In the genomic region with DNA sequence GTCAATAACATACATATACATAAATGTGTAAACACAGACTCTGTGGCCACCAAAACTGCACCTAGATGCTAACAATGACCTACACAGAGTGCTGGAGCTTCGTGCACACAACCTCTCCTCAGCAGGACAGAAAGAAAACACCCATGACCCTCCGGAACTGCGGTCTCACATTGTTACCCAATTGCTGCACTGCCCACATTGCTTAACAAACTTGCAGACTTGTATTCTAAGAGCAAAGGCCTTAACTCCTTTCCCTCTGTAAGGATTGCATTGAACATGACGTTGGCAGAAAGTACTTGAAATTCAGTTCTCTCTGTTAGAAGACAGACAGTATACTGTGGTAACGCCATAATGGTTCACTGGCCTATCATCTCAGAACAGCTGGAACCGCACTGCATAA, we compare ENCODE assay signal across 19 mouse cellular contexts.
DNase-seq lines count a peak whose midpoint lies in the region; ATAC-seq lines count a peak whose summit lies in the region.
"Had no signal": no experiment of that assay in that cellular context is flagged by ENCODE, and none has a peak within 500 bp of the region (broad histone marks: within the 10 kb centered on the region; RNA-seq: fewer than 3 reads in every experiment).

No protein-coding gene starts in this region.

- 68% methylated on average over 6 of the region's 6 CpGs for WGBS in liver, embryonic 16.5 days (ENCODE audit: insufficient replicate concordance)
- WGBS in liver, embryonic 12.5 days (ENCODE audit: insufficient replicate concordance), result 80% methylated on average over 6 of the region's 6 CpGs
- 84% methylated on average over 6 of the region's 6 CpGs for WGBS in forebrain, embryonic 16.5 days

- no peaks in the 10 kb centered on the region; the same call in 1 of the 2 replicates for H3K4me1 ChIP-seq in liver, embryonic 16.5 days (ENCODE audit: control insufficient read depth, low read depth, low read length)
- no peaks in the 10 kb centered on the region for H3K4me1 ChIP-seq in liver, embryonic 12.5 days
- H3K4me1 ChIP-seq in forebrain, embryonic 16.5 days (replicated peaks; ENCODE audit: control insufficient read depth, insufficient read depth, low read length), result no peaks in the 10 kb centered on the region
- H3K4me1 ChIP-seq: embryonic facial prominence, embryonic 12.5 days; forebrain, embryonic 12.5 days had no signal

- 0 out of 2 replicates have a peak, but pooled peaks have one; percentile 37 for ATAC-seq in liver, embryonic 16.5 days (ENCODE audit: low read depth)
- no peak for ATAC-seq in liver, embryonic 12.5 days
- ATAC-seq in megakaryocyte progenitor cell, adult 5-6 weeks (replicated peaks; ENCODE audit: poor library complexity), result peak; percentile 84
- ATAC-seq in forebrain, embryonic 16.5 days, result no peak
- ATAC-seq: forebrain, postnatal 0 days had no signal

- no peak overlapping the region for H3K9ac ChIP-seq in liver, embryonic 16.5 days (ENCODE audit: low read depth, low read length)
- no peak overlapping the region for H3K9ac ChIP-seq in liver, embryonic 12.5 days
- H3K9ac ChIP-seq in forebrain, embryonic 16.5 days (replicated peaks; ENCODE audit: low read depth, low read length), result no peak overlapping the region
- H3K9ac ChIP-seq: embryonic facial prominence, embryonic 12.5 days; forebrain, embryonic 12.5 days; forebrain, postnatal 0 days; heart, embryonic 13.5 days had no signal

- peak; percentile 37 for DNase-seq in adipocyte (ENCODE audit: low spot score)
- DNase-seq in lung, postnatal 10 days, result peak; percentile 6
- no peak for DNase-seq in cerebellum, adult 9-10 months
- DNase-seq in adrenal gland, adult (ENCODE audit: inconsistent age in 2 of 2, low spot score in 1 of 2), result no peak
- DNase-seq: adrenal gland, adult 2 months; adrenal gland, postnatal 25 days; cerebellum, adult 8-10 months; cerebellum, postnatal 25 days; forebrain, postnatal 0 days; gastrocnemius, adult 2 months; gastrocnemius, postnatal 25 days; heart, postnatal 36 days had no signal

- no peak overlapping the region for H3K4me2 ChIP-seq in liver, embryonic 16.5 days (ENCODE audit: low read depth, low read length)
- H3K4me2 ChIP-seq in liver, embryonic 12.5 days, result no peak overlapping the region
- H3K4me2 ChIP-seq in forebrain, embryonic 16.5 days (ENCODE audit: low read length), result no peak overlapping the region
- H3K4me2 ChIP-seq: embryonic facial prominence, embryonic 12.5 days; forebrain, embryonic 12.5 days; heart, embryonic 13.5 days had no signal

- no peaks in the 10 kb centered on the region for H3K27me3 ChIP-seq in liver, embryonic 16.5 days (ENCODE audit: control insufficient read depth, insufficient read depth, low read depth, low read length)
- H3K27me3 ChIP-seq in liver, embryonic 12.5 days (replicated peaks), result no peaks in the 10 kb centered on the region
- no peaks in the 10 kb centered on the region for H3K27me3 ChIP-seq in forebrain, embryonic 16.5 days (replicated peaks; ENCODE audit: control insufficient read depth, insufficient read depth, low read length)
- H3K27me3 ChIP-seq: embryonic facial prominence, embryonic 12.5 days; forebrain, embryonic 12.5 days; heart, embryonic 13.5 days had no signal

- no peaks in the 10 kb centered on the region for H3K36me3 ChIP-seq in liver, embryonic 16.5 days (ENCODE audit: control insufficient read depth, insufficient read depth)
- H3K36me3 ChIP-seq in liver, embryonic 12.5 days, result peaks cover under 1% of the 10 kb centered on the region
- H3K36me3 ChIP-seq in forebrain, embryonic 16.5 days (ENCODE audit: control insufficient read depth, insufficient read depth), result no peaks in the 10 kb centered on the region

- no peak overlapping the region for H3K4me3 ChIP-seq in liver, embryonic 16.5 days (ENCODE audit: low read depth, low read length)
- H3K4me3 ChIP-seq in liver, embryonic 12.5 days, result no peak overlapping the region
- no peak overlapping the region for H3K4me3 ChIP-seq in forebrain, embryonic 16.5 days (replicated peaks; ENCODE audit: low read length)
- H3K4me3 ChIP-seq: embryonic facial prominence, embryonic 12.5 days; forebrain, embryonic 12.5 days; gastrocnemius, adult 2 months; heart, embryonic 13.5 days had no signal

- H3K27ac ChIP-seq in liver, embryonic 16.5 days (ENCODE audit: low read length), result no peak overlapping the region
- H3K27ac ChIP-seq in liver, embryonic 12.5 days, result no peak overlapping the region
- no peak overlapping the region for H3K27ac ChIP-seq in forebrain, embryonic 16.5 days (ENCODE audit: low read length)
- H3K27ac ChIP-seq: embryonic facial prominence, embryonic 12.5 days; forebrain, embryonic 12.5 days; gastrocnemius, adult 2 months; heart, embryonic 13.5 days had no signal

- H3K9me3 ChIP-seq in liver, embryonic 16.5 days (replicated peaks; ENCODE audit: control insufficient read depth, low read length), result no peaks in the 10 kb centered on the region
- no peaks in the 10 kb centered on the region for H3K9me3 ChIP-seq in liver, embryonic 12.5 days (replicated peaks)
- no peaks in the 10 kb centered on the region for H3K9me3 ChIP-seq in forebrain, embryonic 16.5 days (ENCODE audit: control insufficient read depth, low read length)
- H3K9me3 ChIP-seq: embryonic facial prominence, embryonic 12.5 days; forebrain, embryonic 12.5 days; heart, embryonic 13.5 days had no signal

Comparison
In these comparisons a context has a peak if more than half of its experiments do, and no peak if none do; other contexts are left out.
1. ATAC-seq: peak in liver, embryonic 16.5 days (single experiment) and megakaryocyte progenitor cell, adult 5-6 weeks (single experiment); none in liver, embryonic 12.5 days (single experiment) and forebrain, embryonic 16.5 days (single experiment).
2. DNase-seq: peak in adipocyte (single experiment) and lung, postnatal 10 days (single experiment); none in cerebellum, adult 9-10 months (single experiment) and adrenal gland, adult (0 of 2).